Mouse (Mus musculus): Measurements from ENCODE around the gene Gm44503.

Gm44503 gene

DNA sequence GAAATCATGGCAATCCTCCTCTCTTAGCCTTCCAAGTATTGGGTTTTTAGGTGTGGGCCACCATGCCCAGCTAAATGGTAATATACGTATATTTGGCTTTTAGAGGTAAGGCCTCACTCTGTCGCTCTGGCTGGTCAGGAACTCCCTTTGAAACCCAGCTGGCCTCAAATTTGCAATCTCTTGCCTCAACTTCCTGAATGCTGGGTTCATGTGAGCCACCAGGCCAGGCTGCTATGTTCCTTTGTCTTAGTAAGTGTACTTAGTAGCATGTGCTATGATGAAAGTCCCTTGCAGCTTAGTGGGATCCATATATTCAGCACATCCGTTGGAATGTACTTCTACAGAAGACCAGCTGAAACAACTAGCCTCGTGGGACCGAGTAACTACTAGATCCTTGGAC lies 16.1 kb downstream of the Gm44503 start:
- WGBS: 91% methylated on average over 5 of the region's 5 CpGs

DNA sequence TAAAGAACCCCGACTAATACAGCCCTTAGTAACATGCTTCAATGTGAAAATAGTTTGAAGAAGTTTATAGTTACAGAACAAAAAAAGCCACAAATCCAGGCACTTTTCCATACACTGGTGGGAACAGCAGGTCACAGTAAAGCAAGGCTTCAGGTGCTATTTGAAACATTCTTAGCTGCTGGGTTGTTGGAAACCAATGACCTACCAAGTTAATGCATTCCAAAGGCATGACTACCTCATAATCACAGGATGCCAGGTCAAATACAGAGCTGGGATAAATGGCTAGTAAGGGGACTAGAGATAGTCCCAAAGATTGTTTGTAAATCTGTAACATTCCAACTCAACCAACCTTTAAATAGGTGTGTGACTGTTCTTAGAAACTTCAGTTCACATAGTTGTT lies 16.6 kb downstream of the Gm44503 start:
- WGBS: 98% methylated on average over 1 of the region's 1 CpGs

DNA sequence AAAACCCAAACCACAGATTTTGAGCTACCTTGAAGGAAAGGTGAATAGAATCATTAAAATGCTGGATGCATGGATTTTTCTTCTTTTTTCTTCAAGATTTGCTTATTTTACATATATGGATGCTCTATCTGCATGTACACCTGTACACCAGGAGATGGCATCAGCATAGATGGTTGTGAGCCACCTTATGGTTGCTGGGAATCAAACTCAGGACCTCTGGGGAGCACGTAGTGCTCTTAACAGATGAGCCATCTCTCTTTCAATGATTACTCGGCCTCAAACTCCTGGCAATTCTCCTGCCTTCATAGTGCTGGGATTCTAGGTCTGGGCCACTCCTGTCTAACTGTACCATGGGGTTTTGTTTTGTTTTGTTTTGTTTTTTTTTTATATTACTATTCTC lies 24.4 kb downstream of the Gm44503 start:
- 69% methylated on average over 2 of the region's 2 CpGs for WGBS

DNA sequence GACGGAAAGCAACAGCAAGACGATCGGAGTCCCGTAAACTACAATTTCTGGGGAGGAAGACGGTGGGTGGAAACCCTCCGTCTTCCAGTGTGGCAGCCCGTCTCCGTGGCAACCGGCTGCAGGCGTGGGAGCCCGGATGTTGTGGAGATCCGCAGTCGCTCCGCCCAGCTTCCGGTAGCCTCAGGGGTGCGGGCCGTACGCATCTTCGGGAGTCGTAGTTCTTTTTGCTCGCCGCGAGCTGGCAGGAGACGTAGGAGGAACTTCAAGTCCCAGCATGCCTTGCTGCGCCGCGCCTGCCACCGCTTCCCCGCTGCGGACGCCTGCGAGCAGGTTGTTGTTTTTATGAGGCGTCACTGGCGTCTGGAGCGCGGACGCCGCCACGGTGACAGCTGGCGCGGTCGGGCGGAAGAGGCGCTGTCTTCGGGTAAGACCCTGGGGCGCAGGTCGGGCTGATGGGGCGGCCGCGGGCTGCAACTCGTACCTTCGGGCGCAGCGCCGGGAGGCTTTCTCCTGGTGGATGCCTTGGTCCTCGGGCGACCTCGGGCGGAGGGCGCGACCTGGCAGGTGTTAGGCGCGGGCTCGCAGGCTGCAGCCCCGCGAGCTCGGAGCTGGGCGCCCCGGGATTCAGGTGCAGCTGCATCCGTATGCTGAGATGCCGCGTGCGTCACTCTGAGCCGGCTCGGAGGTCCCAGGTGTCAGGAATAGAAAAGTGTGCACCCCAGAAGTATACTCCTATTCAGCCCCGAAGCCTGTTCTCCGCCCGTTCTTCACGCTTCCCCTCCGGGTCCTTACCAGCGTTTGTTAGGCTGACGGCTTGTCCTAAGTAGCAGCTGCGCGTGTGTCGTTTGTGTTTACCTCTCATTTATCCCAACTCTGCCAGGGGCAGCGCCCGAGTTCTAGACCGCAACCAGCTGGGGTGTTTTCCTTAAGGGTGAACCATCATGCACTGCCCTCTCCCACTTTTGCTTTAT lies 26.9 kb downstream of the Gm44503 start, which contains the start of the genes Ccpg1os and Ccpg1:
TSS of gene Ccpg1os (minus strand) at position 133 of the 971 bp plus-strand sequence.
TSS of gene Ccpg1 (plus strand) at position 180 of the 971 bp plus-strand sequence.
- WGBS: under 1% methylated on average over 88 of the region's 88 CpGs

DNA sequence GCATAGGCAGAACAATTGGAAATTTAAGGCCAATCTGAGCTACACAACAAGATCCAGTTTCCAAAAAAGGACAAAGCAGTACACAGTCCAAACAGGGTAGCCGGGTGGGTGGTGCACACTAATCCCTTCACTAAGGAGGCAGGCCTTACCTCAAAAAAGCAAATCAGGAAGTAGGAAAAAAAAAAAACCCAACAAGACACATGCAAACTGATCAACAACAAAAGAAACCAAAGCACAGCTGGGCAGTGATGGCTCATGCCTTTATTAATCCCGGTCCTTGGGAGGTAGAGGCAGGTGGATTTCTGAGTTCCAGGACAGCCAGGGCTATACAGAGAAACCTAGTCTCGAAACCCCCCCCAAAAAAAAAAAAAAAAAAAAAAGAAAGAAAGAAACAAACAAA lies 29.1 kb downstream of the Gm44503 start:
- 58% methylated on average over 3 of the region's 3 CpGs for WGBS

DNA sequence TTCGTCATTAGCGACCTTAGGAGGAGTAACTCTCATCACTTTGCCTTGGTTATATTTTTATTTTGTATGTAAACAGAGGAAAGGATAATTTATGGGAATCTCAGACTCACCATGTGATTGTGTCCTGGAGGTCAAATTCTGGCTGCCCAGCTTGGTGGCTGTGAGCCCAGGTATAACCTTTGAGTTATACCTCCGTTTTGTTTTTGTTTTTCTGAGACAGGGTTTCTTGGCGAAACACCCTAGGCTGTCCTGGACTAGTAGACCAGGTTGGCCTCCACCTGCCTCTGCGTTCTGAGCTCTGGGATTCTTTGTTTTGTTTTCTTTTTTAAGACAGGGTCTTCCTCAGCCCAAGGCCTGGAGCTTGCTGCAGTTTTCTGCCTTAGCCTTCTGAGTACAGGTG lies 30.1 kb downstream of the Gm44503 start:
- 89% methylated on average over 5 of the region's 5 CpGs for WGBS

DNA sequence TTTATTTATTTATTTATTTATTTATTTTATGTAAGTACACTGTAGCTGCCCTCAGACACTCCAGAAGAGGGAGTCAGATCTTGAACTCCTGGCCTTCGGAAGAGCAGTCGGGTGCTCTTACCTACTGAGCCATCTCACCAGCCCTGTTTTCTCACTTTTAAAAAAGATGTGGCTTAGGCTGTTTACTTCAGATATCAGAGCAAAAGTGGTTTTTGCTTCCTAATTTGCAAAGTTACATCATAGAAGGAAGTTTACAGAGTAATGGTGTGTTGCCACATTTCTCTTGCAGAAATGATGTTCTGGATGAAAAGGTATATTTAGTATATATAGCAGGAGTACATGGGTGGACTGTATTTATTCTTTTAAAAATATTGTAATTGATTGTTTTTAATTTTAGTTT lies 32.8 kb downstream of the Gm44503 start:
- WGBS: 93% methylated on average over 2 of the region's 2 CpGs

DNA sequence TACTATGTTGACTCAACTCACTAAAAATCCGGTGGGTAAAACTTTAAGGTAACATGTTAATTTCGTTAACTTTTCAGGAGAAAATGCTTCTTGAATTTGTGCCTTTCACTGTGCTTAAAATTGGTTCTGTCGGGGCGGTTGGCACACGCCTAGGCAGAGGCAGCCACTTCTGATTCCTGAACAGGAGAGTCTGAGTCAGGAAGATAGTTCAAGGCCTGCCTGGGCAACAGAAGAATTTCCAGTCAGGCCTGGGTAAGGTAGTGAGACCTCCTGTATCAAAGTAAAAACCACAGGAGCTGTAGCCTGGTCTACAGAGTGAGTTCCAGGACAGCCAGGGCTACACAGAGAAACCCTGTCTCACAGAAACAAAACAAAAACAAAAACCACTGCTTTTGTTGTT lies 33.9 kb downstream of the Gm44503 start:
- 68% methylated on average over 5 of the region's 5 CpGs for WGBS

DNA sequence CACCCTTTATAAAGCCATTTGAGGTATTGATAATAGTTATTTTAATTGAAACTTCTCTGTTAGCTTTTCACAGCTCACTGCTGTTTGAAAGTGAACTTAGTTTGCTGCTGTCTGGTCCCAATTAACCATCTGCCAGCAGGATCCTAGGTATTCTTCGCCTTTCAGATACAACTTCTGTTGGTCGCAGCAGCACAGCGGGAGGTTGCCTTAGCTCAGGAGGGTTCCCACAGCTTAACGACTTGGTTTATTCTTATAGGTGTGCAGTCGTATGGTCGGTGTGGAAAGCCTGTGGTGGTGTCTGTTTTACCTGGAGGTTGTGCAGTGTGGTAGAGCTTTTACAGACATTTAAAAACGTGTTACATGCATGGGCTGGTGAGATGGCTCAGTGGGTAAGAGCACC lies 38.2 kb downstream of the Gm44503 start:
- 62% methylated on average over 7 of the region's 7 CpGs for WGBS

DNA sequence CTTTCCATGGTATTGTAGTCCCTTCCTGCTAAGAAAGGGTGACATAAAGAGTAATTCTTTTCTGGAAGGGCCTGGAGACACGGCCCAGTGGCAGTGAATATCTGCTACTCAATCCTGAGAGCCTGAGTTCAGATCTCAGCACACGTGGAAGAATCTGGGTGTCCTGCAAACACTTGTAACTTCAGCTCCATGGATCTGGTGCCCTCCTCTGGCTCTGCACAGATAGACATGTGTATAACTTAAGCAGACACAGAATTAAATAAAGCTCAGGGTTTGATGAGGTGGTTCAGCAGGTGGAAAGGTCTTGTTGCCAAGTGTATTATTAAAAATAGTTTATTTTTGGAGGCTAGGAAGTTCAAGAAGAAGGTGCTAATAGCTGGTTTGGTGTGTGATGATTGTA lies 41.8 kb downstream of the Gm44503 start:
- 59% methylated on average over 2 of the region's 2 CpGs for WGBS

DNA sequence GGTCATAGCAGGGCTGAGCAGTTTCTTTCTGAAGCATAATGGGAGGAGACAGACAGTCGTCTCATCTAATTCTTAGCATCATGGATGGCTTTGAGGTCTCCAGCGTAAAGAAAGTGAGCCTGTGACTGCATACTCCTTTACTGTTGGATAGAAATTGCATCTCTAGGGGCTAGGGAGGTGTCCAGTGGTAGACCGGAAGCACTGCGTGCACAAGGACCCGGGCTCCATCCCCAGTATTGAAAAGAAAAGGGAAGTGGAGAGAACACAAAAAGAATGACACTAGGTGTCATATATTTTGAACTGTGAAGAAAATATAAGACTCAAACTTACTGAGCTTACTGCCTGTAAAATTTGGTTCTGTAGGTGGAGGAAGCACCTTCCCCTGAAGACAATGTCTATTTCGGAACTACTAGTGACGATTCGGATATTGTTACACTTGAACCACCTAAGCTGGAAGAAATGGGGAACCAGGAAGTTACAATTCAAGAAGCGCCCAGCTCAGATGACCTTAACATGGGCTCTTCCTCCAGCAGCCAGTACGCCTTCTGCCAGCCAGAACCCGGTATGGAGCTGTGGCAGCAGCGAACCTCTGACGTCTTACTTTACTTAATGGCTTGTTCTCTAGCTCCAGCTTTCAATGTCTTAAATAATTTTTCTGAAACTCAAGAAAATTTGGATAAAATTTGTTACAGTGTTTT lies 42.8 kb downstream of the Gm44503 start:
- WGBS: 81% methylated on average over 13 of the region's 13 CpGs

DNA sequence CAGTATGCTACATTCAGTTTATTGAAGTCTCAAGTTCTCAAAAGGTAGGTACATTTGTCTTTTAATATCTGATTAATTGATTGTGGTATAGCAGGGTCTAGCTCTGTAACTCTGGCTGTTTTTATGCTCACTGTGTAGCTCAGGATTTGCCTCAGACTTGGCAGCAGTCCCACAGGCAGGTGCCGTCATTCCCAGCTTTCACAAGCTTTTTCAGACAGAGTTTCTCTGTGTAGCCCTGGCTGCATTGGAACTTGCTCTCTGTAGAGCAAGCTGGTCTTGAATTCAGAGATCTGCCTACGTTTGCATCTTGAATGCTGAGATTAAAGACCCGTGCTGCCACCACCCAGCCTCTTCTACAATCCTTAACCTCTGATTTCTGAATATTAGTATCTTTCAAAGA lies 43.5 kb downstream of the Gm44503 start:
- WGBS: 51% methylated on average over 3 of the region's 3 CpGs

DNA sequence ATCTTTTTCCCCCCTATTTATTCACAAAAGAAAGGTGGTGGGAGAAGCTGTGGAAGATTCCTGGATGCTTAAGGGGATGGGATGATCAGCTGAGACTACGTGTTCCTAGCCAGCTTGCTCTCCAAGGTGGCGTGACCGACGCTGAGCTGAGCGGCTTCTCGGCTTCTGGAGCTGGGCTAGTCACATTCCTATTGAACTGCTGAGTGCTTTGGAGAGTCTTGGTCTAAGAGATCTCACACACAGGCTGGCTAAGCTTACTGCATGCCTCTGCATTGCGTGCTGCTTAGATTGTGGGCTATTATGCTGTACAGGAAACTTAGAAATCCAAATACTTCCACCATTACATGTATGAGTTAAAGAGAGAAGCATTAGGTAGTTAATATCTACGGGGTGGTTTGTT lies 45.4 kb downstream of the Gm44503 start:
- 88% methylated on average over 8 of the region's 8 CpGs for WGBS

DNA sequence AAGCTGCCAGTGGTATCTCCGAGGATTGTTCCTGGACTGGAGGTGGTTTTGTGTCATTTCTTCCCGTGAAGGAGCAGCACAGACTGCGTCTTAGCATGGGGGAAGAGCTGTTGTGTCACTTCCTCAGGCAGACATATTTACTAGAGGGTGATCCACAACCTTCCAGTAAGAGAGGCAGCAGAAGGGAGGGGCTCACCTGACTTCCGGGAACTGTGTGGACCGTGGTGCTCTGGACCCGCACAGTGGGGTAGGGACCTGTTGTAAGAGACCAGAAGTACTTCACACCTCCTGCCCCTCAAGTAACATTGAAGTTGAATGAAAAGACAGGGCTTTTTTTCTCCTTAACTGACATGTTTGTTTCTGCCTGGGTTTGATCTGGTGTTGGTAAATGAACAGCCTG lies 46.5 kb downstream of the Gm44503 start:
- WGBS: 76% methylated on average over 6 of the region's 6 CpGs

DNA sequence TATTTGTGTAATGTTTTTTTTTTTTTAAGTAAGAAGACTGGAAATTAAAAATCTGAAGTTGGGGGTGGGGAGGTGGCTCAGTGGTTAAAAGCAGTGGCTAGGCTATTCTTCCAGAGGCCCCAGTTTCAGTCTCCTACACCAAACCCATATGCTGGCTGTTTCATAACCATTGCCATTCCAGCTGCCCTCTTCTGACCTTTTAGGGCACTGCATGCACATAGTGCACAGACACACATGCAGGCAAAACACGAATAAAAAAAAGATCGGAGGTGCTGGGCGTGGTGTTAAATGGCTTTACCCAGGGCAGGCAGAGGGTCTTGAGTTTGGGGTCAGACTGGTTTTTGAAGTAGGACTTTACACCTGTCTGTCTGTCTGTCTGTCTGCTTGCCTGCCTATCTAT lies 47.5 kb downstream of the Gm44503 start:
- 97% methylated on average over 3 of the region's 3 CpGs for WGBS

DNA sequence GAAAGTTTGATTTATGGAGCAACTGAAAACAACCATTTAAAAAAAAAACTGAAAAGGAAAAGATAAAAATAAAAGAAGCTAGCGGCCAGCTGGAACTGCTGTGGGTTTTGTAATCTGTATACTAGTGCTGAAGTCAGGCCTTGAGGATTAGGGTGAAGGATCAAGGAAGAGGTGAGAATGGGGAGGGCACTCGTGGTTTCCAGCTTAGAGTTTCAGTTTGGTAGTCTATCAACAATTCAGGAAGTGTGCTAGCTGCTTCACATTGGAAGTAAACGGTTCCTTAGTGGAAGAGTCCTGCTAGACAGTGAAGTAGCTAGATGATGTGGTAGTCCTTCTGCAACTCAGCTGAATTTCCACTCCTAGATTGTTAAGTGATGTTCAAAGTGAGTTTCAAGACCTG lies 49.7 kb downstream of the Gm44503 start:
- 57% methylated on average over 3 of the region's 3 CpGs for WGBS

DNA sequence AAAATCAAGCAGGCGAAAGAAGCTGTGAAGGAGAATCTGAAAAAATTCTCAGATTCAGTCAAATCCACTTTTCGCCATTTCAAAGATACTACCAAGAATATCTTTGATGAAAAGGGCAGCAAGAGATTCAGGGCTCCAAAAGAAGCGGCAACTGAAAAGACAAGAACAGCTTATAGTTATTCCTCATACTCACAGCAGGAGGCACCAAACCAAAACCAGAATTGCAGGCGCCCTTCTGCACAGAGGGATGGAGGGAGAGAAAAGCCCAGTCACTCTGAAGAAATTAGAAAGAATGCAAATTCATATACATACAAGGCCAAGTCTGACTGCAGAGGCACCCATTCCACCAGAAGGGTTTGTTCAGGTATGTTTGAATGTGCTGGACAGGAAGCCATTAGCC lies 54.0 kb downstream of the Gm44503 start:
- WGBS: 78% methylated on average over 4 of the region's 4 CpGs

DNA sequence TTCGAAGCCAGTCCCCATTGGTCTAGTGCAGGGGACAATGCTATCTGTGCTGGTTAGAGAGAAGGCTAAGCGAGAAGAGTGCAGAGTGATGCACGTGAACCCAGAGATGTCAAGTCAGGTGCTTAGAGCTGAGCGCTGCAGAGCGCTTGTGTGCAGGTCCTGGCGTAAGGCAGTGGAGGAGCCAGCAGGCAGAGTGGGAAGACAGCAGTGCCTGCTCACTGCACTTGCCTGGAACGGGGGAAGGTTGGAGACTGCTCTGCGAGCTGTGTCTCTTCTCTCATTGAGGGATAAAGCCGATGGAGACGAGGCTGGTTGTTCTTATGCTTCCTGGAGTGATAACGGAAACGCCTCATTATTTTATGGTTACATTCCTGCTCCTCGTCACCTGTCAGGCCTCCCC lies 56.1 kb downstream of the Gm44503 start:
- 78% methylated on average over 13 of the region's 13 CpGs for WGBS

DNA sequence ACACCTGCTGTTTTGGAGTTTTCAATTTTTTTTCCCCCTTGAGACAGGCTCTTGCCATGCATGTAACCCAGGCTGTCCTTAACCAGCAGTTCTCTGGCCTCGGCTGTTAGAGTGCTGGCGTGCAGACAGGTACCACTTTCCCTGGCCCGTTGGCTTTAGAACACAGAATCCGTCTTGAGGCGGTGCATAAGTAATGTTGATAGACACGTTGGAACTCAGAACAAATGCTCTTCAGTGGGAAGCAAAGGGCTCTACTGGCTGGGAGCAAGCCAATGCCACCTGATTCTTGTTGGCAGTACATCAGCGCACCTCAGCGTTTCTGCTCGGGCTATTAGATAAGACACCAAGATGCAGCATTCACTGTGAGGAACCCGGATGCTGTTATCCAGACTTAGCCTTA lies 61.2 kb downstream of the Gm44503 start:
- 67% methylated on average over 10 of the region's 10 CpGs for WGBS

DNA sequence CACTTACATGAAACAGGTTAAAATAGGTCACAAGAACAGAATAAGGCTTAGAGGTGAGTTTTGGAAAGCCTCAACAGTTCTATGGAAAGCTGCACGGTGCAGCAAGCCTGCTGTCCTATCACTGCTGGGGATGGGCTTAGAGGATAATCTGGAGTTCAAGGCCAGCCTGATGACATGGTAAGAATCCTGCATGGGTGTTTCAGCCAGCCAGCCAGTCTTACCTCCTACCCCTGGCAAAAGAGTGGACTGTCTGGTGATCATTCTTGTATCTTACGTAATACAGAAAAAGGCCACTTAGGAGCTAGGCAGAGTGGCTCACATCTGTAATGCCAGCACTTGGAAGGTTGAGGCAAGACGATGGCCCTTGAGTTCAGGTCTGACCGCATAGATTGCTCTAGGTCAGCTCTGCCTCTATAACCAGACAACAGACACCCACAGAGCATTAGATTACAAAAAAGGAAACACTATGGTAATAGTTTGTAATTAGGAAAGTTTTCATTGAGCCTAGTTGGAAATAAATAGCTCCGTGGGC lies 62.0 kb downstream of the Gm44503 start:
- WGBS: 91% methylated on average over 5 of the region's 5 CpGs

DNA sequence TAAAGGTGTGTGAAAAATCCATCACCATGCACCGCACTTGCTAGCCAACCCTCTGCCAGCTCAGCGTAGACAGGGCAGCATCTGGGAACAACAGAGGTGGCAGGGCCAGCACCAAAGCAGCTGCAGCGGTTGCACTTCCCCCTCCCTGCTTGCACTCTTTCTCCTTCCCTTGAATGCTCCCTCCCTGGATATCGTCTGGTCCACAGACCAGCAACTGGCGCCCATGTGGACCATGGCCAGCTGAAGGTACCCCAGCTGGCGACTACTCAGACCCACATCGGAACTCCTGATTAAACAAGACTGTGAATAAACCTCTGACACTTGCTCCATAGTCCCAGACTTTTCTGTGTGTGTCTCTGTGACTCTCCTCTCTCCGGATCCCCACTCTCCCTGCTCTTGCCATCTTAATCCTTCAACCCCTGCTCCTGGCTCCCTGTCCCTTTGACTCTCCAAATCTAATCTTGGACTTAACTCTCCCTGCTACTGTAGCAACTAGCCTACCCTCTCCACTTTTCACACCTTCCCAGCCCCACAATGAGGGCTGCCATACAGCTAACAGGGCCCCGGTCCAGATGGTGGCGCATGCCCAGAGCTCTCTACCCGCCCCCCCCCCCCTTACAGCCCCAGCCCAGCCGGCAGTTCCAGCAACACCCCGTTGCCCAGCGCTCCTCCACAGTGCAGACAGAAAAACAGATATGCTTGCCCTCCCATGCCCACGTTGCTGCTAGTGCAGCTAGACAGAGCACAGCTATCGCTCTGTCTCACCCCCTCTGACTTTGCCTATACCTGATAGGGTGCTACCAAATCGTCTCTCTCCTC lies 67.4 kb downstream of the Gm44503 start:
- 19% methylated on average over 17 of the region's 17 CpGs for WGBS

DNA sequence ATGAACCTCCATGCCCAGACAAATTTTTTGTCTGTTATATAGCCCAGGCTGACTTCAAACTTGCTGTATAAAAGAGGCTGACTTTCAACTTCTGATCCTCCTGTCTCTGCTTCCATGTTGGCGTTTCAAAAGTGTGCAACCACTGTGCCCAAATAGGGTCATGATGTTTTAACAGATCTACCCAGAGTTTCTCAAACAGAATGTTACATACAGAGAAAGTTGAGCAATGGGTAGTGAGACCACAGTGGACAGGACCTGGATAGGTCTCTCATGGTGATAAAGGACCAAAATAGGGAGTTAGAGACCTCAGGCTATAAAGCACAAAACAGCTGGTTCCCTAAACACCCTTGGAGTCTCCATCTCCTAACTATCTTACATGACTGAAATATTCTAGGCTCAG lies 71.8 kb downstream of the Gm44503 start:
- WGBS: 94% methylated on average over 1 of the region's 1 CpGs
